Mouse (Mus musculus) midbrain, embryonic 13.5 days (tissue): ENCODE data around the gene Sh3rf3. TPM values are rescaled to one million over a fixed set of nuclear protein-coding genes. Genes with fewer than 3 reads are reported as not detected.

Experiments used
- ATAC-seq: fragments of 200-750 bp; cut with Nextera tagmentation; 2 replicates; pipeline ENCODE4 v1.8.0; 2017; ENCODE audit warnings: mild to moderate bottlenecking, moderate TSS enrichment, moderate library complexity
- H3K27ac ChIP-seq: fragments of 300-500 bp; sonication (generic); 2 replicates; pipeline ENCODE4 v1.5.1; 2015; ENCODE audit warnings: inconsistent platforms, mild to moderate bottlenecking, moderate library complexity
- H3K27me3 ChIP-seq: fragments of 300-500 bp; sonication (generic); 2 replicates; pipeline ENCODE4 v1.6.1; 2015; ENCODE audit warnings: mild to moderate bottlenecking, inconsistent platforms
- H3K36me3 ChIP-seq: fragments of 300-500 bp; sonication (generic); 2 replicates; pipeline ENCODE4 v1.6.1; 2015; ENCODE audit warnings: mild to moderate bottlenecking, inconsistent platforms
- H3K4me1 ChIP-seq: fragments of 300-500 bp; sonication (generic); replicated peaks from 2 replicates; pipeline ENCODE4 v1.6.1; 2015; ENCODE audit warnings: inconsistent platforms
- H3K4me2 ChIP-seq: fragments of 300-500 bp; sonication (generic); replicated peaks from 2 replicates; pipeline ENCODE4 v1.6.1; 2015; ENCODE audit warnings: moderate library complexity, mild to moderate bottlenecking, inconsistent platforms
- H3K4me3 ChIP-seq: fragments of 300-500 bp; sonication (generic); replicated peaks from 2 replicates; pipeline ENCODE4 v1.5.1; 2015; ENCODE audit warnings: mild to moderate bottlenecking, inconsistent platforms
- H3K9ac ChIP-seq: fragments of 300-500 bp; sonication (generic); replicated peaks from 2 replicates; pipeline ENCODE4 v1.6.1; 2015; ENCODE audit warnings: mild to moderate bottlenecking, inconsistent platforms
- H3K9me3 ChIP-seq: fragments of 300-500 bp; sonication (generic); 2 replicates; pipeline ENCODE4 v1.6.1; 2016; ENCODE audit warnings: mild to moderate bottlenecking, inconsistent platforms
- WGBS: fragments of 180-500 bp; shearing (Covaris S2); methylation state at CpG from one replicate; pipeline ENCODE4 v1.1.7; 2015; 5-methylcytosine and 5-hydroxymethylcytosine counted together
- microRNA-seq: library from miRNA; unstranded; fragments of <30 nt; microRNA quantifications from one replicate; pipeline ENCODE4, GENCODE M21; 2016
- polyA plus RNA-seq: library from polyadenylated mRNA; unstranded; fragments of >200 nt; fragmentation: Nextera tagmentation; extraction: Ambion mirVana; gene quantifications from 2 replicates; pipeline ENCODE4 v1.2.1, GENCODE M21; 2015

The Sh3rf3 gene
- polyA plus RNA-seq, 1 experiment from 2014 or later: 2.1 TPM

GRCm38 (mm10) chr10:59171042-59171441 is 357.9 kb downstream of the Sh3rf3 start:
- no peak overlapping the region for H3K27ac ChIP-seq
- no peaks in the 10 kb centered on the region for H3K27me3 ChIP-seq
- no peak overlapping the region for H3K9ac ChIP-seq
- 53% methylated on average over 3 of the region's 3 CpGs for WGBS
- H3K4me3 ChIP-seq: no peak overlapping the region
- no peaks in the 10 kb centered on the region for H3K4me1 ChIP-seq
- H3K4me2 ChIP-seq: no peak overlapping the region
- H3K36me3 ChIP-seq: peaks cover 13% of the 10 kb centered on the region
- no peak for ATAC-seq
- no peaks in the 10 kb centered on the region for H3K9me3 ChIP-seq

DNA sequence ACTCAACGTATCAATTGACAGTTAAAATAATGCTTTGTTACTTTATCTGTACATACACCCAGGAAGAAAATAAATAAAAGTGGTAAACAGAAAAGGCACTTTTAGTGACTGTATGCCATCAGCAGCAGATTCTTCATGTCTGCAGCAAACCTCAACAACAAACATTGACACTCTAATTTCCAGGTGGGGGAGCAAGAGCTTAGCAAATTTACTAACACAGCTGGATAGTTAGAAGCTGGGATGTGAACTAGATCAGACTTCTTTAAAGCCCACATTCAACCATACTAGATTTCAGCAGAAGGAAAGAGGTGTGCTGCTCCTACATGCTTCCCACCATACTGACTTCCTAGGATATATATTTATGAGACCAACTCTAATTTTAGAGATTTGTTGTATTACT is 359.4 kb downstream of the Sh3rf3 start:
- no peak overlapping the region for H3K9ac ChIP-seq
- H3K4me2 ChIP-seq: no peak overlapping the region
- peaks cover 17% of the 10 kb centered on the region for H3K36me3 ChIP-seq
- no peaks in the 10 kb centered on the region for H3K9me3 ChIP-seq
- no peak overlapping the region for H3K27ac ChIP-seq
- H3K4me3 ChIP-seq: no peak overlapping the region
- WGBS: 97% methylated on average over 1 of the region's 1 CpGs
- H3K4me1 ChIP-seq: no peaks in the 10 kb centered on the region
- H3K27me3 ChIP-seq: no peaks in the 10 kb centered on the region
- no peak for ATAC-seq

- Histone ChIP-seq H3K4me3 (no peak overlapping the region), H3K27me3 (no peaks in the 10 kb centered on the region), H3K36me3 (peaks cover 18% of the 10 kb centered on the region), H3K9me3 (no peaks in the 10 kb centered on the region), H3K4me2 (no peak overlapping the region), H3K27ac (no peak overlapping the region), H3K4me1 (no peaks in the 10 kb centered on the region), H3K9ac (no peak overlapping the region)
- no peak for ATAC-seq
- 93% methylated on average over 3 of the region's 3 CpGs for WGBS
Observed at GRCm38 (mm10) chr10:59179620-59180019, 366.5 kb downstream of the Sh3rf3 start.

DNA sequence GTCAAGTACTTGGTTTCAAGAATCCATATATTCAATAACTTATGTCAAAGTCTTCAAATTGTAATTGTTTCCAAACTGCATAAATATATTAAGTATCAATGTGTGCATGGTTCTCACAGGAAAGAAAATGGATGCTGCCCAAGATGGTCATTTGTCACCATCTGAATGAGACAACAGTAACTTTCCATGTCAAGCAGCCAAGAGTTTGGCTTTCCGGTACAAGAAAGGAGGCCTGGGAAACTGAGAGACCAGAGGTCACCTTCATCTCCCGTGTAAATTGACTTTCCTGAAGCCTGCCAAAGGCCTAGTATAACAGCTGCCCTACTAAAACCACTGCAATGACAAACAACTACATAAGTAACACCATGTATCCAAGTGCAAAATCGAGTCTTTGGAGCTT is 369.1 kb downstream of the Sh3rf3 start:
- no peaks in the 10 kb centered on the region for H3K9me3 ChIP-seq
- H3K4me3 ChIP-seq: no peak overlapping the region
- H3K4me2 ChIP-seq: no peak overlapping the region
- no peaks in the 10 kb centered on the region for H3K4me1 ChIP-seq
- peaks cover 5% of the 10 kb centered on the region for H3K36me3 ChIP-seq
- WGBS: 84% methylated on average over 3 of the region's 3 CpGs
- no peak overlapping the region for H3K27ac ChIP-seq
- no peak for ATAC-seq
- H3K9ac ChIP-seq: no peak overlapping the region
- H3K27me3 ChIP-seq: no peaks in the 10 kb centered on the region

Small RNA genes within 50 kb of the gene (microRNA-seq; reads per million reads assigned to microRNA genes)
- not detected for gene Gm27672

Other genes with a start within 250 kb of the Sh3rf3 start
- gene Edar, start 137.7 kb upstream of the Sh3rf3 start, polyA plus RNA-seq: 0.17 and 0.27 TPM in 2 replicates
- not detected in 2 replicates for gene Gm17542, start 95.1 kb upstream of the Sh3rf3 start, polyA plus RNA-seq